Mouse (Mus musculus): ENCODE measurements around the gene Amfr. TPM values are rescaled to one million over a fixed set of nuclear protein-coding genes. Genes with fewer than 3 reads are reported as not detected.
"Not testable (repeated sequence)": the region's sequence is repeated elsewhere in the genome, so short reads cannot be mapped to it uniquely, and the experiment has no call there.

Gene Amfr
- polyA plus RNA-seq (2014; fragmentation: Nextera tagmentation; extraction: Ambion mirVana), result 47.3 and 55.0 TPM in 2 replicates

GRCm38 (mm10) chr8:94012013-94012951 is at the start of gene Amfr:
Amfr (minus strand) TSS chr8:94012842.
- Histone ChIP-seq H3K36me3 (ENCODE audit: control insufficient read depth, insufficient read depth, low read length) (no peaks in the 10 kb centered on the region), H3K9ac (ENCODE audit: low read depth, low read length) (peak within 1 kb of the TSS; percentile 99), H3K27me3 (ENCODE audit: control insufficient read depth, insufficient read depth, low read length) (no peaks in the 10 kb centered on the region), H3K4me2 (peak within 1 kb of the TSS; percentile 83), H3K9me3 (replicated peaks; ENCODE audit: control insufficient read depth, low read length) (no peaks in the 10 kb centered on the region), H3K27ac (ENCODE audit: low read depth, low read length) (peak within 1 kb of the TSS; percentile 97), H3K4me1 (ENCODE audit: control insufficient read depth, insufficient read depth, low read length) (peaks cover 19% of the 10 kb centered on the region), H3K4me3 (ENCODE audit: low read depth, low read length) (peak within 1 kb of the TSS; percentile 96)
- under 1% methylated on average over 98 of the region's 130 CpGs for WGBS (ENCODE audit: insufficient replicate concordance)
- peak; percentile 92 for ATAC-seq (replicated peaks; ENCODE audit: insufficient number of reproducible peaks, low FRiP score, low TSS enrichment)

- no peak overlapping the region for H3K4me2 ChIP-seq
- H3K9me3 ChIP-seq (replicated peaks; ENCODE audit: control insufficient read depth, low read length), result no peaks in the 10 kb centered on the region
- no peak overlapping the region for H3K4me3 ChIP-seq (ENCODE audit: low read depth, low read length)
- no peak overlapping the region for H3K27ac ChIP-seq (ENCODE audit: low read depth, low read length)
- H3K9ac ChIP-seq (ENCODE audit: low read depth, low read length), result no peak overlapping the region
- 54% methylated on average over 6 of the region's 6 CpGs for WGBS (ENCODE audit: insufficient replicate concordance)
- no peak for ATAC-seq (replicated peaks; ENCODE audit: insufficient number of reproducible peaks, low FRiP score, low TSS enrichment)
- no peaks in the 10 kb centered on the region for H3K4me1 ChIP-seq (ENCODE audit: control insufficient read depth, insufficient read depth, low read length)
- no peaks in the 10 kb centered on the region for H3K27me3 ChIP-seq (ENCODE audit: control insufficient read depth, insufficient read depth, low read length)
- peaks cover 5% of the 10 kb centered on the region; the same call in 1 of the 2 replicates for H3K36me3 ChIP-seq (ENCODE audit: control insufficient read depth, insufficient read depth, low read length)
Measured at GRCm38 (mm10) chr8:94057157-94057854, 44.7 kb upstream of the Amfr start.

GRCm38 (mm10) chr8:94052696-94053095 is 40.1 kb upstream of the Amfr start:
- 71% methylated on average over 12 of the region's 12 CpGs for WGBS (ENCODE audit: insufficient replicate concordance)
- no peak overlapping the region for H3K4me2 ChIP-seq
- H3K4me1 ChIP-seq (ENCODE audit: control insufficient read depth, insufficient read depth, low read length), result no peaks in the 10 kb centered on the region
- H3K9ac ChIP-seq (ENCODE audit: low read depth, low read length), result no peak overlapping the region
- H3K27ac ChIP-seq (ENCODE audit: low read depth, low read length), result no peak overlapping the region
- no peaks in the 10 kb centered on the region for H3K36me3 ChIP-seq (ENCODE audit: control insufficient read depth, insufficient read depth, low read length)
- H3K9me3 ChIP-seq (replicated peaks; ENCODE audit: control insufficient read depth, low read length), result no peaks in the 10 kb centered on the region
- ATAC-seq (replicated peaks; ENCODE audit: insufficient number of reproducible peaks, low FRiP score, low TSS enrichment), result no peak
- H3K27me3 ChIP-seq (ENCODE audit: control insufficient read depth, insufficient read depth, low read length), result no peaks in the 10 kb centered on the region
- no peak overlapping the region for H3K4me3 ChIP-seq (ENCODE audit: low read depth, low read length)

- no peak overlapping the region for H3K9ac ChIP-seq (ENCODE audit: low read depth, low read length)
- 87% methylated on average over 2 of the region's 2 CpGs for WGBS (ENCODE audit: insufficient replicate concordance)
Measured at GRCm38 (mm10) chr8:94047845-94048244, 35.2 kb upstream of the Amfr start.

GRCm38 (mm10) chr8:94037806-94038205 is 25.2 kb upstream of the Amfr start:
- Histone ChIP-seq H3K9ac (ENCODE audit: low read depth, low read length) (peak overlapping the region; percentile 78), H3K4me2 (peak overlapping the region; percentile 68), H3K4me3 (ENCODE audit: low read depth, low read length) (peak overlapping the region; percentile 70), H3K36me3 (ENCODE audit: control insufficient read depth, insufficient read depth, low read length) (no peaks in the 10 kb centered on the region), H3K9me3 (replicated peaks; ENCODE audit: control insufficient read depth, low read length) (no peaks in the 10 kb centered on the region), H3K4me1 (ENCODE audit: control insufficient read depth, insufficient read depth, low read length) (peaks cover 10% of the 10 kb centered on the region), H3K27ac (ENCODE audit: low read depth, low read length) (no peak overlapping the region), H3K27me3 (ENCODE audit: control insufficient read depth, insufficient read depth, low read length) (no peaks in the 10 kb centered on the region)
- WGBS (ENCODE audit: insufficient replicate concordance), result 11% methylated on average over 15 of the region's 15 CpGs
- no peak for ATAC-seq (replicated peaks; ENCODE audit: insufficient number of reproducible peaks, low FRiP score, low TSS enrichment)

More at GRCm38 (mm10) chr8:94047845-94048244, 35.2 kb upstream of the Amfr start:
- Histone ChIP-seq H3K27ac (ENCODE audit: low read depth, low read length) (no peak overlapping the region), H3K36me3 (ENCODE audit: control insufficient read depth, insufficient read depth, low read length) (no peaks in the 10 kb centered on the region), H3K27me3 (ENCODE audit: control insufficient read depth, insufficient read depth, low read length) (no peaks in the 10 kb centered on the region), H3K9me3 (replicated peaks; ENCODE audit: control insufficient read depth, low read length) (no peaks in the 10 kb centered on the region), H3K4me2 (no peak overlapping the region), H3K4me1 (ENCODE audit: control insufficient read depth, insufficient read depth, low read length) (no peaks in the 10 kb centered on the region), H3K4me3 (ENCODE audit: low read depth, low read length) (no peak overlapping the region)
- no peak for ATAC-seq (replicated peaks; ENCODE audit: insufficient number of reproducible peaks, low FRiP score, low TSS enrichment)

GRCm38 (mm10) chr8:94036944-94037524 is 24.4 kb upstream of the Amfr start, which contains the start of the genes Nudt21 and Ogfod1:
Nudt21 (minus strand) TSS chr8:94037031.
Ogfod1 (plus strand) TSS chr8:94037198.
- Histone ChIP-seq H3K36me3 (ENCODE audit: control insufficient read depth, insufficient read depth, low read length) (no peaks in the 10 kb centered on the region), H3K4me3 (ENCODE audit: low read depth, low read length) (peak within 1 kb of the TSS; percentile 70), H3K4me2 (peak within 1 kb of the TSS; percentile 85), H3K9ac (ENCODE audit: low read depth, low read length) (peak within 1 kb of the TSS; percentile 78), H3K4me1 (ENCODE audit: control insufficient read depth, insufficient read depth, low read length) (peaks cover 14% of the 10 kb centered on the region), H3K27me3 (ENCODE audit: control insufficient read depth, insufficient read depth, low read length) (no peaks in the 10 kb centered on the region), H3K27ac (ENCODE audit: low read depth, low read length) (peak within 1 kb of the TSS; percentile 82), H3K9me3 (replicated peaks; ENCODE audit: control insufficient read depth, low read length) (no peaks in the 10 kb centered on the region)
- under 1% methylated on average over 39 of the region's 41 CpGs for WGBS (ENCODE audit: insufficient replicate concordance)
- peak; percentile 99 for ATAC-seq (replicated peaks; ENCODE audit: insufficient number of reproducible peaks, low FRiP score, low TSS enrichment)

- Histone ChIP-seq H3K4me2 (peak overlapping the region; percentile 85), H3K4me1 (ENCODE audit: control insufficient read depth, insufficient read depth, low read length) (peaks cover 14% of the 10 kb centered on the region), H3K9ac (ENCODE audit: low read depth, low read length) (peak overlapping the region; percentile 77), H3K27ac (ENCODE audit: low read depth, low read length) (peak overlapping the region; percentile 82), H3K4me3 (ENCODE audit: low read depth, low read length) (peak overlapping the region; percentile 70)
- not testable (repeated sequence) for H3K36me3 ChIP-seq (ENCODE audit: control insufficient read depth, insufficient read depth, low read length); H3K9me3 ChIP-seq (replicated peaks; ENCODE audit: control insufficient read depth, low read length); H3K27me3 ChIP-seq (ENCODE audit: control insufficient read depth, insufficient read depth, low read length)
- under 1% methylated on average over 21 of the region's 32 CpGs for WGBS (ENCODE audit: insufficient replicate concordance)
- ATAC-seq (replicated peaks; ENCODE audit: insufficient number of reproducible peaks, low FRiP score, low TSS enrichment), result peak; percentile 85
Measured at GRCm38 (mm10) chr8:94036541-94036940, 23.9 kb upstream of the Amfr start.

- ATAC-seq (replicated peaks; ENCODE audit: insufficient number of reproducible peaks, low FRiP score, low TSS enrichment), result no peak
- no peak overlapping the region for H3K9ac ChIP-seq (ENCODE audit: low read depth, low read length)
- 58% methylated on average over 5 of the region's 5 CpGs for WGBS (ENCODE audit: insufficient replicate concordance)
- H3K36me3 ChIP-seq (ENCODE audit: control insufficient read depth, insufficient read depth, low read length), result peaks cover 2% of the 10 kb centered on the region
- peak overlapping the region; percentile 0; the same call in 1 of the 2 replicates for H3K4me3 ChIP-seq (ENCODE audit: low read depth, low read length)
- H3K9me3 ChIP-seq (replicated peaks; ENCODE audit: control insufficient read depth, low read length), result no peaks in the 10 kb centered on the region
- no peaks in the 10 kb centered on the region for H3K27me3 ChIP-seq (ENCODE audit: control insufficient read depth, insufficient read depth, low read length)
- no peak overlapping the region for H3K27ac ChIP-seq (ENCODE audit: low read depth, low read length)
- peaks cover 14% of the 10 kb centered on the region for H3K4me1 ChIP-seq (ENCODE audit: control insufficient read depth, insufficient read depth, low read length)
- H3K4me2 ChIP-seq, result peak overlapping the region; percentile 85
Measured at GRCm38 (mm10) chr8:94035200-94035599, 22.6 kb upstream of the Amfr start.
